Mouse (Mus musculus) hindbrain, embryonic 14.5 days (tissue): ENCODE data around the gene Cecr2. TPM values are rescaled to one million over a fixed set of nuclear protein-coding genes. Genes with fewer than 3 reads are reported as not detected.

Experiments used
- ATAC-seq: fragments of 200-750 bp; cut with Nextera tagmentation; 2 replicates; pipeline ENCODE4 v1.8.0; 2017; ENCODE audit warnings: moderate number of reproducible peaks, mild to moderate bottlenecking, moderate TSS enrichment, moderate library complexity; ENCODE audit not compliant: low FRiP score
- DNase-seq: peaks from one replicate; pipeline ENCODE4 v3.0.0-alpha.2; 2015; ENCODE audit warnings: low spot score
- H3K27ac ChIP-seq: fragments of 300-500 bp; sonication (generic); 2 replicates; pipeline ENCODE4 v1.5.1; 2014; ENCODE audit warnings: mild to moderate bottlenecking, moderate library complexity
- H3K27me3 ChIP-seq: fragments of 300-500 bp; sonication (generic); 2 replicates; pipeline ENCODE4 v1.6.1; 2014; ENCODE audit warnings: mild to moderate bottlenecking, low read length, mixed read lengths; ENCODE audit not compliant: control insufficient read depth, insufficient read depth
- H3K36me3 ChIP-seq: fragments of 300-500 bp; sonication (generic); replicated peaks from 2 replicates; pipeline ENCODE4 v1.6.1; 2014; ENCODE audit not compliant: control insufficient read depth, insufficient read depth
- H3K4me1 ChIP-seq: fragments of 300-500 bp; sonication (generic); replicated peaks from 2 replicates; pipeline ENCODE4 v1.6.1; 2014; ENCODE audit warnings: antibody characterized with exemption, low read length, mixed read lengths; ENCODE audit not compliant: control insufficient read depth, insufficient read depth
- H3K4me2 ChIP-seq: fragments of 300-500 bp; sonication (generic); replicated peaks from 2 replicates; pipeline ENCODE4 v1.6.1; 2014; ENCODE audit warnings: mild to moderate bottlenecking, moderate library complexity
- H3K4me3 ChIP-seq: fragments of 300-500 bp; sonication (generic); replicated peaks from 2 replicates; pipeline ENCODE4 v1.5.1; 2014; ENCODE audit warnings: mild to moderate bottlenecking, low read length
- H3K9ac ChIP-seq: fragments of 300-500 bp; sonication (generic); 2 replicates; pipeline ENCODE4 v1.6.1; 2014
- H3K9me3 ChIP-seq: fragments of 300-500 bp; sonication (generic); 2 replicates; pipeline ENCODE4 v1.6.1; 2016; ENCODE audit warnings: low read length; ENCODE audit not compliant: control insufficient read depth
- WGBS: fragments of 180-500 bp; shearing (Covaris S2); extraction: QIAGEN DNeasy Blood & Tissue Kit; methylation state at CpG from one replicate; pipeline ENCODE4 v1.1.7; 2014; 5-methylcytosine and 5-hydroxymethylcytosine counted together
- polyA plus RNA-seq: library from polyadenylated mRNA; unstranded; fragments of >200 nt; fragmentation: Nextera tagmentation; extraction: Ambion mirVana; gene quantifications from 2 replicates; pipeline ENCODE4 v1.2.1, GENCODE M21; 2014

Cecr2 gene
- 3.7 and 4.7 TPM in 2 replicates for polyA plus RNA-seq

GRCm38 (mm10) chr6:120665816-120666760, at the start of gene Cecr2:
Cecr2 (plus strand) TSS chr6:120666369.
- ATAC-seq (peak; percentile 92), DNase-seq (peak; percentile 82)
- Histone ChIP-seq H3K4me3 (peak within 1 kb of the TSS; percentile 92), H3K9ac (peak within 1 kb of the TSS; percentile 73), H3K36me3 (no peaks in the 10 kb centered on the region), H3K27me3 (no peaks in the 10 kb centered on the region), H3K4me1 (no peaks in the 10 kb centered on the region; the same call in 1 of the 2 replicates), H3K9me3 (no peaks in the 10 kb centered on the region), H3K4me2 (peak within 1 kb of the TSS; percentile 83), H3K27ac (peak within 1 kb of the TSS; percentile 94)
- under 1% methylated on average over 102 of the region's 127 CpGs for WGBS

- WGBS = 79% methylated on average over 5 of the region's 5 CpGs
- ATAC-seq (no peak), DNase-seq (no peak)
- H3K4me2 ChIP-seq = no peak overlapping the region
- H3K36me3 ChIP-seq = no peaks in the 10 kb centered on the region
- no peak overlapping the region for H3K4me3 ChIP-seq
- H3K4me1 ChIP-seq = no peaks in the 10 kb centered on the region
- H3K27ac ChIP-seq = no peak overlapping the region
- H3K27me3 ChIP-seq = no peaks in the 10 kb centered on the region
- H3K9ac ChIP-seq = no peak overlapping the region
- no peaks in the 10 kb centered on the region for H3K9me3 ChIP-seq
Observed at GRCm38 (mm10) chr6:120617586-120617985, 48.6 kb upstream of the Cecr2 start.

GRCm38 (mm10) chr6:120618518-120619402, 47.4 kb upstream of the Cecr2 start:
- H3K9me3 ChIP-seq = no peaks in the 10 kb centered on the region
- no peak overlapping the region for H3K9ac ChIP-seq
- WGBS = 70% methylated on average over 4 of the region's 4 CpGs
- H3K4me1 ChIP-seq = no peaks in the 10 kb centered on the region
- ATAC-seq = no peak
- H3K4me2 ChIP-seq = no peak overlapping the region
- no peak overlapping the region for H3K27ac ChIP-seq
- no peak overlapping the region for H3K4me3 ChIP-seq
- no peaks in the 10 kb centered on the region for H3K27me3 ChIP-seq
- no peak for DNase-seq
- no peaks in the 10 kb centered on the region for H3K36me3 ChIP-seq

- Histone ChIP-seq H3K36me3 (no peaks in the 10 kb centered on the region), H3K9me3 (no peaks in the 10 kb centered on the region), H3K4me2 (no peak overlapping the region), H3K4me1 (no peaks in the 10 kb centered on the region), H3K27ac (no peak overlapping the region), H3K9ac (no peak overlapping the region), H3K27me3 (no peaks in the 10 kb centered on the region), H3K4me3 (no peak overlapping the region)
- 91% methylated on average over 3 of the region's 3 CpGs for WGBS
- ATAC-seq = no peak
- DNase-seq = no peak
Observed at GRCm38 (mm10) chr6:120620193-120620592, 46.0 kb upstream of the Cecr2 start.

GRCm38 (mm10) chr6:120625081-120625480, 41.1 kb upstream of the Cecr2 start:
- Histone ChIP-seq H3K4me3 (no peak overlapping the region), H3K9me3 (no peaks in the 10 kb centered on the region), H3K27me3 (no peaks in the 10 kb centered on the region), H3K9ac (no peak overlapping the region), H3K27ac (no peak overlapping the region), H3K4me2 (no peak overlapping the region), H3K4me1 (no peaks in the 10 kb centered on the region), H3K36me3 (no peaks in the 10 kb centered on the region)
- no peak for ATAC-seq
- 64% methylated on average over 8 of the region's 8 CpGs for WGBS
- no peak for DNase-seq

- no peaks in the 10 kb centered on the region for H3K4me1 ChIP-seq
- WGBS = 50% methylated on average over 2 of the region's 2 CpGs
Observed at GRCm38 (mm10) chr6:120627096-120627495, 39.1 kb upstream of the Cecr2 start.

GRCm38 (mm10) chr6:120628963-120629362, 37.2 kb upstream of the Cecr2 start:
- Histone ChIP-seq H3K27me3 (no peaks in the 10 kb centered on the region), H3K36me3 (no peaks in the 10 kb centered on the region), H3K4me3 (no peak overlapping the region), H3K4me2 (no peak overlapping the region), H3K9ac (no peak overlapping the region), H3K9me3 (no peaks in the 10 kb centered on the region), H3K27ac (no peak overlapping the region), H3K4me1 (no peaks in the 10 kb centered on the region)
- DNase-seq (no peak), ATAC-seq (no peak)
- 79% methylated on average over 2 of the region's 2 CpGs for WGBS

More at GRCm38 (mm10) chr6:120627096-120627495, 39.1 kb upstream of the Cecr2 start:
- no peak for ATAC-seq
- no peak overlapping the region for H3K9ac ChIP-seq
- no peak for DNase-seq
- H3K27ac ChIP-seq = no peak overlapping the region
- H3K9me3 ChIP-seq = no peaks in the 10 kb centered on the region
- no peaks in the 10 kb centered on the region for H3K27me3 ChIP-seq
- no peak overlapping the region for H3K4me3 ChIP-seq
- H3K36me3 ChIP-seq = no peaks in the 10 kb centered on the region
- no peak overlapping the region for H3K4me2 ChIP-seq

GRCm38 (mm10) chr6:120635391-120636028, 30.7 kb upstream of the Cecr2 start:
- Histone ChIP-seq H3K36me3 (no peaks in the 10 kb centered on the region), H3K4me1 (no peaks in the 10 kb centered on the region), H3K4me3 (no peak overlapping the region), H3K4me2 (no peak overlapping the region), H3K27me3 (no peaks in the 10 kb centered on the region), H3K9ac (no peak overlapping the region), H3K9me3 (no peaks in the 10 kb centered on the region), H3K27ac (no peak overlapping the region)
- WGBS = 87% methylated on average over 8 of the region's 8 CpGs
- DNase-seq (no peak), ATAC-seq (no peak)

- H3K9me3 ChIP-seq = no peaks in the 10 kb centered on the region
- H3K4me3 ChIP-seq = no peak overlapping the region
- no peaks in the 10 kb centered on the region for H3K36me3 ChIP-seq
- DNase-seq (no peak), ATAC-seq (no peak)
- no peak overlapping the region for H3K4me2 ChIP-seq
- WGBS = 35% methylated on average over 4 of the region's 4 CpGs
- H3K4me1 ChIP-seq = no peaks in the 10 kb centered on the region
- no peak overlapping the region for H3K9ac ChIP-seq
- no peaks in the 10 kb centered on the region for H3K27me3 ChIP-seq
- no peak overlapping the region for H3K27ac ChIP-seq
Observed at GRCm38 (mm10) chr6:120639547-120639946, 26.6 kb upstream of the Cecr2 start.
